Mouse (Mus musculus) megakaryocyte-erythroid progenitor cell, adult 5-6 weeks (primary cell): ENCODE measurements around the gene Pigm. TPM values are rescaled to one million over a fixed set of nuclear protein-coding genes. Genes with fewer than 3 reads are reported as not detected.

Experiments
- ATAC-seq: replicated peaks from 2 replicates; pipeline ENCODE4 v1.8.0; 2016; ENCODE audit warnings: mild to moderate bottlenecking, inconsistent platforms; ENCODE audit not compliant: severe bottlenecking, poor library complexity, low FRiP score, low TSS enrichment
- total RNA-seq, 2 experiments: library from RNA; stranded (forward) in 1 of 2; stranded (reverse) in 1 of 2; fragments of 200-1000, 215-1000 nt in 1 of 2; fragments of >200 nt in 1 of 2; fragmentation: Nextera tagmentation in 1 of 2; gene quantifications; 2 replicates each; pipeline ENCODE4 v1.2.3; 2014 to 2017

The Pigm gene
- total RNA-seq, 2 experiments from 2014 or later = 16.4 to 18.2 TPM

DNA sequence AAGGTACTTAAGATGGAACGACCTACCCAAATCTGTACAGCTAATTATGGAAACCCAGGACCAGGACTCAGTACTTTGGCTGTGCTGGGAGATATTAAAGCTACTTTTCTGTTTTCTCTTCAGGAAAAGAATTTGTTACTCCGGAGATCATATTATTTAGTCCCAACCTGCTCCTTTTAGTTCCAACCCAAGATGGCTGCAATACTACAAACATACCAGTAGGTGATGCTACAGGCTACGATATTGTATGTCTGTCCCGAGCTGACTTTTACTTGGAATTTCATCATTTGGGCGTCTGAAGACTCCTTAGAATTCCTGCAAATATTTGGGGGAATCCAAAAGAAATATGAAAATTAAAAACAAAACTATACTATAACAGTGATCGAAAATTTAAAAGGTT is 32.6 kb downstream of the Pigm start:
- ATAC-seq = peak; percentile 63; the same call in 1 of the 2 replicates

DNA sequence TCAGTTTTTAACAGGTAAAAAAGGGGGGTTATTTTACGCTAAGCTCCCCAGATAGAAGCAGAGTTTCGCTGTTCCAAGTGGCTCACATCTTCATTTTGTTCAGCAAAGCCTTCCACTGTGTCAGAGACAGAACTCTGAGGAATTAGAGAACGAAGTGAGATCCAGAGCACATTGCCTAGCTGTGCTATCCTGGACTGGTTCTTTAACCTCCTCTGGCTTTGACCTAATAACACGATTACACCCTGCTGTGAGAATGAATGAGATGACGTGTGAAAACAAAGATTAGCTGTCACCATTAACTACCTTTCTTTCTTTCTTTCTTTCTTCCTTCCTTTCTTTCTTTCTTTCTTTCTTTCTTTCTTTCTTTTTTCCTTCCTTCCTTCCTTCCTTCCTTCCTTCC is 33.1 kb downstream of the Pigm start:
- no peak for ATAC-seq

- ATAC-seq = peak; percentile 69; the same call in 1 of the 2 replicates
Measured at GRCm38 (mm10) chr1:172410806-172411205, 34.5 kb downstream of the Pigm start.

GRCm38 (mm10) chr1:172412204-172412603 is 35.9 kb downstream of the Pigm start:
- peak; percentile 67 for ATAC-seq

- ATAC-seq = no peak
Measured at GRCm38 (mm10) chr1:172413491-172414230, 37.3 kb downstream of the Pigm start.

GRCm38 (mm10) chr1:172414231-172414585 is 37.9 kb downstream of the Pigm start:
- ATAC-seq = no peak

DNA sequence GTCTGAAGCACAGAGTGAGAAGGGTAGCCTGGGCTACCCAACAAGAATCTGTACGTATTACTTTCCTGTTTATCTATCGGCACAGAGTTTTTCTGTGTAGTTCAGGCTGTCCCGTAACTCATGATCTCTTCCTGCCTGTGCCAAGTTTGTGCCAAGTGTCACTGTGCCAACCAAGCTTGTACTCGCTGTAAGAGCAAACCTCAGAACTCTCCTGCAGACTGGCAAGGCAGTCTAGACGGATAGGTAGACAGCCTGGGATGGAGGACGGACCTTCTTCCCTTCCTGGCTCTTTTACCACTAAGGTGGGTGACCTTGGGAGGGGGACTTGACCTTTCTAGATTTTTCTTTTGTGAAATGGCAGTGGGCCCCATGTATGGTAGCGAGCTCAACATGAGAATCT is 38.7 kb downstream of the Pigm start:
- no peak for ATAC-seq

DNA sequence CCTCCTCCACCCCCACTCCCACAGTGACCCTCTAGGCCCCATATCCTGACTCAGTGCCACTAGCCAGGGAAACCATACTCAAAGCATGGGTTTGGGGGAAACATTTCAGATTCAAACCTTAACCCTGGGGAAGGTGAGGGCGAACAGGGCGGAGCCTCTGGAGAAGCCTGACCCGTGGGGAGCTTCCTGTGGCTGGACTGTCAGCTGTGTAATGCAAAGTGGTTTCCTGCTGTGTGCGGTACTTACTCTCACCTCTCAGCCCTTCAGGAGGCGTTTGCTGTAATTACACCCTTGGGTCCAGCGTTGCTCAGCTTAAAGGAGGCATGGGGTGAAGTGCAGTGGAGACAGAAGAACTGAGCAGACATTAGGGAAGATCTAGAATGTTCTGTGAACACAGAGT is 41.8 kb downstream of the Pigm start:
- ATAC-seq = no peak

- ATAC-seq = no peak
Measured at GRCm38 (mm10) chr1:172418642-172419041, 42.3 kb downstream of the Pigm start.

- no peak for ATAC-seq
Measured at GRCm38 (mm10) chr1:172420181-172420580, 43.8 kb downstream of the Pigm start.

- ATAC-seq = no peak
Measured at GRCm38 (mm10) chr1:172423393-172423792, 47.0 kb downstream of the Pigm start.

DNA sequence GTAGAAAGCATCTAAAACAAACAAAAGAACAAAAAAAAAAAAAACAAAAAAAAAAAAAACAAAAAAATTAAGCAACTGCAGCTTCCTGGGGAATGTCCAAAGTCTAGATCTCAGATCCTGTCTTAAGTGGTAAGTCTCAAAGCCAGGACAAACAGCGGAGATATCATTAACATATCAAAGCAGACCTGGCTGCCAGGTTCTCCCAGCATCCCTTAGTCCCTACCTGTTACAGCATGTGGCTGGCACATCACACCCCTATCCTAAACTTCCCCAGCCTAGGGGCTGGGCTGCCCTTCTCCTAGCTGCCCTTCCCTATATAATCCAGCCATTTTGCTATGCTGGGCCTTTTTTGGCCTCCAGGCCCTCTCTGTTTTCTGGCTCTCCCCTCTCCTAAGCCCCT is 50.1 kb downstream of the Pigm start:
- ATAC-seq = no peak

- no peak for ATAC-seq
Measured at GRCm38 (mm10) chr1:172427841-172428240, 51.5 kb downstream of the Pigm start.

DNA sequence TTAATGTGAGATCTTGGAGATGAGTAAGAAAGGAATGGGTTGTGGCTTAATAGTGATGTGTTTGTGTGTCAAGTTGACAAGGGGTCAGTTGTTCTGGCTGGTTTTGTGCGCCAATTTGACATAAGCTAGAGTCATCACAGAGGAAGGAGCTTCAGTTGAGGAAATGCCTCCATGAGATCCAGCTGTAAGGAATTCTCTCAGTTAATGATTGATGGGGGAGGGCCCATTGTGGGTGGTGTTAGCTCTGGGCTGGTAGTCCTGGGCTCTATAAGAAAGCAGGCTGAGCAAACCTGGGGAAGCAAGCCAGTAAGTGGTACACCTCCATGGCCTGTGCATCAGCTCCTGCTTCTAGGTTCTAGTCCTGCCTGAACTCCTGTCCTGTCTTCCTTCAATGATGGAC is 52.3 kb downstream of the Pigm start:
- ATAC-seq = no peak

DNA sequence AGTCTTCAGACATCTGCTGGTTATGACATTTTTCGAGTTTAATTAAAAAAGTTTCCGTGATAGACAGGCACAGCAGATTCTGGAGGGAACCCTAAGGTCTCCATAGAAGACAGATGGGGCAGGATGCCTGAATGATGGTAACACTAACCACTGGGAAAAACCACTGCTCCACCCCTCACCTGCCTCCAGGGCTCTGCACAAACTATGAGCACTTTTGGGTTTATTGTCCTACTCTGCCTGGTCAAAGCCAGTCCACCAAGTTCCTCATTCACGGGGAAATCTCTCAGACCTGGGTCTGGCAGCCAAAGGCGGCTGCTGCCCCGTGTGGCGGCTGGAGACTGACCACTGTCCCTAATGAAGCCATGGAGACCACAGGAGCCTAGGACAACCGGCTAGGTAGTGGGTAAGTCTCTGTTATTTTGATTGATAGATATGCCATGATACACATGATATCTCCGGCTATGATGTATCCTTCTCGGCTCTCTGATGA is 54.4 kb downstream of the Pigm start:
- no peak for ATAC-seq

GRCm38 (mm10) chr1:172431836-172432586 is 55.7 kb downstream of the Pigm start:
- ATAC-seq = no peak

DNA sequence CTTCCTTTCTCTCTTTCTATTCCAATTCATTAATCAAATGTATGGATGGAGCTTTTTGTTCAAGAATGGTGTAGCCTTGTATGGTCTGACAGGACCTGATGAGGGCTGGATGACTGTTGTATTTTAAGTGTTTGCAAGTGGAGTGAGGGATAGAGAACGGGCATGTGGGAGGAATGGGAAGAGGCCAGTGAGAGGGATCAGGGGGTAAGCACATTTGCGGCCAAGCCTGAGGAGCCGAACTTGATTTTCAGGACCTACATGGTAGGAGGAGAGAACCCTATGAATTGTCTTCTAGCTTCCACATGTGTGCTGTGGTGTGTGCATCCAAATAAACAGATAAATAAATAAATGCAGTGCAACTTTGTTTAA is 56.2 kb downstream of the Pigm start:
- no peak for ATAC-seq

DNA sequence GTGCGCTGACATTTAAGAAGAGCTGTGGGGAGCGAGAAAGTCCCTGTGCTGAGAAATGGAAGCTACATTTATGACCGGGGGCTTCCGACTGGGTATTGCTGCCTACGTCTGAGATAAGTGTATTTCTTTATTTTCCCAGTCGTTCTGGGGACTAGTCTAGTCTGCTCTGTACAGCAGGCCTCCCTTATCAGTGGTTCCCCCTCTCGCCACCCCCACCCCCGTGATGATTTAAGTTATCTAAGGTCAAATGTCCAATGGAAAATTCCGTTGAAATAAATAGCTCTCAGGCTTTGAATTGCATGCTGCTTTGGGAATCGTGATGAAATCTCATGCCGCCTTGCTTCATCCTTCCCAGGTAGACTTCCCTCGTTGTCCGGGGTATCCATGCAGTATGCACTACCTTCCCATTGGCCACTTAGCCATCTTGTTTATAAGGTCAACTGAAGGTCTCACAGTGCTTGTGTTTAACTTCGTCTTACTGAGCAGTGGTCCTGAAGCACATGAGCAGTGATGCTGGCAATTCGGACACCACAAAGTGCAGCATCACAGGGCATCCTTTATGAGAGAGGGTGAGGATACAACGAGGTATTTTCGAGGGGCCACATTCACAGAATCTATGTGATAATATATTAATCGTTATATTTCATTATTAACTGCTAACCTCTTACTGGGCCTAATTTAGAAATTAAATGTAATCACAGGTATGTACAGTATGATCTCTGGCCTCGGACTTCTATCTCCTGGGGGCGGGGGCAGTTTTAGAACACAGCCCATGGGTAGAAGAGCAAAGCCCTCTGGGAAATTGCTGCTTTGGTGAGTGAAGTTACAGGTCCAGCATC is 56.9 kb downstream of the Pigm start:
- ATAC-seq = no peak
